Mouse (Mus musculus): Measurements from ENCODE around the gene Akap11. TPM values are rescaled to one million over a fixed set of nuclear protein-coding genes. Genes with fewer than 3 reads are reported as not detected.

Akap11 gene
- 1 to 10 TPM in 1 of 2 experiments, under 1 TPM in 1; 0.35 to 3.9 TPM for polyA plus RNA-seq (2012; fragmentation: generic; extraction: Trizol)

GRCm38 (mm10) chr14:78536281-78537165 lies at the start of gene Akap11:
TSS of gene Akap11 (minus strand) at chr14:78536808.

Other genes starting within 250 kb of the Akap11 start
- gene Tnfsf11, start 228.8 kb downstream of the Akap11 start, polyA plus RNA-seq (2012; fragmentation: generic; extraction: Trizol): not detected
- under 1 TPM; 0.09 to 0.20 TPM for gene Dgkh, start 196.0 kb upstream of the Akap11 start, polyA plus RNA-seq (2012; fragmentation: generic; extraction: Trizol)